Mouse (Mus musculus) regulatory T cell (primary cell): Measurements from ENCODE around the gene Defa34.
"Not testable (repeated sequence)": the region's sequence is repeated elsewhere in the genome, so short reads cannot be mapped to it uniquely, and the experiment has no call there.

Experiments
- in situ Hi-C: fragments of 300-600 bp; cut with MboI, MseI; formaldehyde crosslinking; loops from one replicate; pipeline ENCODE4 v1.15.1; 2025; ENCODE audit warnings: high pct_unique_total_duplicates

The Defa34 gene

GRCm38 (mm10) chr8:21665497-21665896 lies at the start of gene Defa34:
Gene Defa34, plus strand, starts transcription at chr8:21665797.
- in situ Hi-C loops: loop anchor here (5.0 kb wide), 1 partner anchor 463 kb away; the partner anchor contains the start of gene Gm15293

GRCm38 (mm10) chr8:21617883-21618282 lies 47.7 kb upstream of the Defa34 start, which contains the start of gene Defa26:
Gene Defa26, plus strand, starts transcription at chr8:21618183.
- in situ Hi-C loops: loop anchor here (10.0 kb wide), 2 partner anchors 153 to 373 kb away; partner anchors contain the start of gene Gm15292

- in situ Hi-C loops: not testable (repeated sequence)
Observed at GRCm38 (mm10) chr8:21655480-21655879, 10.1 kb upstream of the Defa34 start, which contains the start of gene Defa17. Gene Defa17, plus strand, starts transcription at chr8:21655780.

- in situ Hi-C loops: not testable (repeated sequence)
Observed at GRCm38 (mm10) chr8:21703545-21703944, 37.9 kb downstream of the Defa34 start, which contains the start of gene AY761184. Gene AY761184, minus strand, starts transcription at chr8:21703645.
